Mouse (Mus musculus) kidney, embryonic 15.5 days (tissue): ENCODE measurements at regions not wholly inside any gene's neighbourhood (a gene's known extent, or its start where the extent isn't known, plus 50 kb on each side); places are given as distances from the start of the nearest gene placed in this dataset.

ENCODE experiments used
- ATAC-seq: fragments of 200-750 bp; cut with Nextera tagmentation; replicated peaks from 2 replicates; pipeline ENCODE4 v1.8.0; 2017; ENCODE audit warnings: moderate TSS enrichment; ENCODE audit not compliant: low FRiP score
- H3K27ac ChIP-seq: fragments of 300-500 bp; sonication (generic); 2 replicates; pipeline ENCODE4 v1.5.1; 2015; ENCODE audit warnings: mild to moderate bottlenecking, inconsistent platforms
- H3K27me3 ChIP-seq: fragments of 300-500 bp; sonication (generic); 2 replicates; pipeline ENCODE4 v1.6.1; 2015; ENCODE audit warnings: inconsistent platforms
- H3K36me3 ChIP-seq: fragments of 300-500 bp; sonication (generic); 2 replicates; pipeline ENCODE4 v1.6.1; 2015; ENCODE audit warnings: inconsistent platforms
- H3K4me1 ChIP-seq: fragments of 300-500 bp; sonication (generic); 2 replicates; pipeline ENCODE4 v1.6.1; 2015; ENCODE audit warnings: inconsistent platforms
- H3K4me2 ChIP-seq: fragments of 300-500 bp; sonication (generic); 2 replicates; pipeline ENCODE4 v1.6.1; 2015; ENCODE audit warnings: moderate library complexity, mild to moderate bottlenecking, inconsistent platforms
- H3K4me3 ChIP-seq: fragments of 300-500 bp; sonication (generic); replicated peaks from 2 replicates; pipeline ENCODE4 v1.5.1; 2015; ENCODE audit warnings: mild to moderate bottlenecking, inconsistent platforms
- H3K9ac ChIP-seq: fragments of 300-500 bp; sonication (generic); 2 replicates; pipeline ENCODE4 v1.6.1; 2015; ENCODE audit warnings: mild to moderate bottlenecking, inconsistent platforms
- H3K9me3 ChIP-seq: fragments of 300-500 bp; sonication (generic); replicated peaks from 2 replicates; pipeline ENCODE4 v1.6.1; 2016; ENCODE audit warnings: inconsistent platforms
- WGBS: fragments of 180-500 bp; shearing (Covaris S2); methylation state at CpG from one replicate; pipeline ENCODE4 v1.1.7; 2015; ENCODE audit warnings: mixed read lengths; 5-methylcytosine and 5-hydroxymethylcytosine counted together

GRCm38 (mm10) chr5:132737966-132738365 is 194.8 kb upstream of the Auts2 start:
- no peaks in the 10 kb centered on the region for H3K36me3 ChIP-seq
- H3K4me3 ChIP-seq: no peak overlapping the region
- no peaks in the 10 kb centered on the region for H3K4me1 ChIP-seq
- no peak overlapping the region for H3K27ac ChIP-seq
- no peak overlapping the region for H3K4me2 ChIP-seq
- H3K9ac ChIP-seq: no peak overlapping the region
- H3K27me3 ChIP-seq: no peaks in the 10 kb centered on the region
- H3K9me3 ChIP-seq: no peaks in the 10 kb centered on the region
- no peak for ATAC-seq
- 88% methylated on average over 5 of the region's 5 CpGs for WGBS

DNA sequence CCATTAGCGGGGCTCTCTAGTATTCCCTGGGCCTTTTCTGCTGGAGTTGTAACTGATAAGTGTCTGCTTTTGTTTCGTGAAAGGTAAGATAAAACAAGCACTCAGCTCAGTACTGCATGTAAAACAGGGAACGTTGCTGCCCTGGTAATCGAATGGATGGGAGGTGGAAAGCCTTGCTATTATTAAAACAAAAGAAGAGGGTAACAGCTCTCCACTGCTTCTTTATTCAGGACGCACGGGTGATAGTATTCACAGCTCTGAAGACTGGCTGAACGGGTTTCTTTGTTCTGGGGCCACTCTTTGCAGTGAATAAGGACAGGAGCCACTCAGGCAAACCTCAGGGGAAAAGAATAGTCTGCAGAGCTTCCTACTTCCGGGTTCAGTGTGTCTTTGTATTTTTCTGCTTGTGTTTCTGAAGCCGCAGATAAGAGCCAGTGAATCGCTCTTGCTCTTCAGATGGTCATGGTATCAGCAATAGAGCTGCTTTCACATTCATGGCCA is 185.6 kb upstream of the Auts2 start:
- H3K27ac ChIP-seq: no peak overlapping the region
- no peak overlapping the region for H3K4me2 ChIP-seq
- no peaks in the 10 kb centered on the region for H3K27me3 ChIP-seq
- H3K4me1 ChIP-seq: no peaks in the 10 kb centered on the region
- no peak overlapping the region for H3K9ac ChIP-seq
- WGBS: 47% methylated on average over 10 of the region's 10 CpGs
- ATAC-seq: no peak
- no peaks in the 10 kb centered on the region for H3K36me3 ChIP-seq
- H3K9me3 ChIP-seq: no peaks in the 10 kb centered on the region
- no peak overlapping the region for H3K4me3 ChIP-seq

DNA sequence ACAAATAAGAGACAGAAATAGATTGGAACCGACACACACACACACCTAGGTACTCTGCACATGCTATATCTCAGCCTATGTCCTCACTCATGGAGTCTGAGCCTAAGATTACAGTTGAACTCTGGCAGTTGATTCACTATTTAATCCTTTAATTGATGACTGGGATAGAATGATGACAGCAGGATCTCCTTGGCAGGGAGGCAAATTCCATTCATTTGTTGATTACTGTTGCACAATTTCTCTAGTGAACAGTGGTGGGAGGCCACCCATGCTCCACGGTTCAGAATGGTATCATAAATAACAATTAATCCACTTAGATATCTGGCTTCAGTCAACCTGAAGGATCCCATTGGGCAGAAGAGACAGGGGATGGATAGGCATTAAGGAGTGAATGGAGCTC is 181.3 kb upstream of the Auts2 start:
- Histone ChIP-seq H3K36me3 (no peaks in the 10 kb centered on the region), H3K9me3 (no peaks in the 10 kb centered on the region), H3K27me3 (no peaks in the 10 kb centered on the region), H3K27ac (no peak overlapping the region), H3K4me1 (no peaks in the 10 kb centered on the region), H3K4me3 (no peak overlapping the region), H3K4me2 (no peak overlapping the region), H3K9ac (no peak overlapping the region)
- no peak for ATAC-seq
- 64% methylated on average over 2 of the region's 2 CpGs for WGBS

DNA sequence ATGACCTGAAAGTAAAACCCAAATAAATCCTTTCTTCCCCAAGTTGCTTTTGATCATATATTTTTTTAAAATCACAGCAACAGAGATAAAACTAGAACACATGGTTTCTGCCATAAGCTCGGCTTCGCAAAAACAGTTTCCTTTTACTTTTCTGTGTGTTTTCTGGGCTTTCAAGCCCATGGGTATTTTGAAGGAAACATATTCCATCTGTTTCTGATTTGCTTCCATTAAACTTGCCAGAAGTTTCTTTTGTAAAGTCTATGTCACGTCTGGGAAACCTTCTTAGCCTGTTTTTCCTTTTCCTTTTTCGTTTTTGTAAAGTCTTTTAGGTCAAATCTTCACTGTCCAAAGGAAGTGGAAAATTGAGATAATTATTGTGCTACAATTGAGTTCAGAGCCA is 167.2 kb upstream of the Auts2 start:
- Histone ChIP-seq H3K4me2 (no peak overlapping the region), H3K9me3 (no peaks in the 10 kb centered on the region), H3K4me3 (no peak overlapping the region), H3K27ac (no peak overlapping the region), H3K36me3 (no peaks in the 10 kb centered on the region), H3K27me3 (no peaks in the 10 kb centered on the region), H3K9ac (no peak overlapping the region), H3K4me1 (no peaks in the 10 kb centered on the region)
- no peak for ATAC-seq
- 59% methylated on average over 4 of the region's 4 CpGs for WGBS

DNA sequence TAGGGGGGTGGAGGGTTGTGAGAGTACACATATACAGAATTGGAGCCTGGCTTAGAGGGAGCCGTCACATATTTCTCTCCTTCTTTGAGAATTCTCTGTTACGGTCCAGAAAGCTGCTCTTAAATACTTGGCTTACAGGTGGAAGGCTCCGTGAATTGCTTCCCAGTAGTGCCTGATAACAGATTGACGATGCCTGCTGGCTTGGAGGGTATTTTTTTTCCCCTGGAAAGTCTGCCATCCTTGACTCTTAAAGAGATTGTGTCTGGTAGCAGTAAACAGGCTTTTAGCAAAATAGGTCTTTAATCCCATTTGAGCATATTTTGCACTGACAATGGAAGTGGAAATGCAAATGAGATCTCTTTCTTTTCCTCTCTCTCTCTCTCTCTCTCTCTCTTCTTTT is 164.4 kb upstream of the Auts2 start:
- WGBS: 55% methylated on average over 4 of the region's 4 CpGs
- no peaks in the 10 kb centered on the region for H3K27me3 ChIP-seq
- H3K9me3 ChIP-seq: no peaks in the 10 kb centered on the region
- no peak overlapping the region for H3K9ac ChIP-seq
- H3K4me1 ChIP-seq: no peaks in the 10 kb centered on the region
- no peak for ATAC-seq
- no peak overlapping the region for H3K4me3 ChIP-seq
- no peaks in the 10 kb centered on the region for H3K36me3 ChIP-seq
- H3K27ac ChIP-seq: no peak overlapping the region
- H3K4me2 ChIP-seq: no peak overlapping the region

GRCm38 (mm10) chr5:132703455-132704100 is 160.4 kb upstream of the Auts2 start:
- Histone ChIP-seq H3K27me3 (no peaks in the 10 kb centered on the region), H3K36me3 (no peaks in the 10 kb centered on the region), H3K4me3 (no peak overlapping the region), H3K9me3 (no peaks in the 10 kb centered on the region), H3K4me1 (no peaks in the 10 kb centered on the region), H3K9ac (no peak overlapping the region), H3K4me2 (no peak overlapping the region), H3K27ac (0 out of 2 replicates have a peak overlapping the region, but pooled peaks have one; percentile 28)
- WGBS: 74% methylated on average over 10 of the region's 10 CpGs
- ATAC-seq: no peak

DNA sequence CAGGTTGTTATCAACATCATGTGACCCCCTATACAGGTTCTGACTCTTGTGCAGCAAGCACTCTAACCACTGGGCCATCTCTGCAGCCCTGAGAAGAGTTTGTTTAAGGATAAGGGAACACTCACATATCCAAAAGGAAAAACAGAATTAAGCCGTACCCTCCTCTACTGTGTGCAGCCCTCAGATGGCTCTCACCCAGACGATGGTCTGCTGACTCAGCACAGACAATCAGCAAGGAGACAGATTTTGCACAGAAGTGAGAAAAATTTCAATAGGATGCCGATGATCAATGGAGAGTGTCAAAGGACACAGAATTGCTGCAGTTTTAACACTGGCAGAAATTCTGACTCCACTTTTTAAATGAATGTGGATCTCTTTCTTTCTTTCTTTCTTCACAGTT is 159.4 kb upstream of the Auts2 start:
- ATAC-seq: no peak
- no peaks in the 10 kb centered on the region for H3K9me3 ChIP-seq
- H3K27me3 ChIP-seq: no peaks in the 10 kb centered on the region
- no peak overlapping the region for H3K4me3 ChIP-seq
- H3K4me2 ChIP-seq: no peak overlapping the region
- 74% methylated on average over 3 of the region's 3 CpGs for WGBS
- no peaks in the 10 kb centered on the region for H3K4me1 ChIP-seq
- no peaks in the 10 kb centered on the region for H3K36me3 ChIP-seq
- H3K27ac ChIP-seq: no peak overlapping the region
- H3K9ac ChIP-seq: no peak overlapping the region

DNA sequence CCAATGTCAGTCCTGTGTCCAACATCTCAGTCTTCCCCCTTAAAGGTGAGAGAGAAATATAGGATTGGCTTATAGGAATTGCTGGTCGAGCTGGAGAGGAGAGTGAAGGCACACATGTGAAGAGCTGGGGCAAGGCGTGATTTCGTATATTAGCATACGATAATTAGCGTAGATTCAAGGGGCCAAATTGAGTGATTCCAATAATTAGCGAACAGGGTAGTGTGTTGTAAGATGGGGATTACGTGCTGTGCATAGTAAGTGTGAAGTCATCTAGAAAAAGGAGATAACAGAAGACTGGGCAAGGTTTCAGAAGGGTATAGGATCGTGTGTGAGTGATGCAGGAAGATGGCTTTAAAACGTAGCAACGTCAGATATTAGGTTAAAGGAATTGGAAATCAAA is 147.6 kb upstream of the Auts2 start:
- H3K27ac ChIP-seq: no peak overlapping the region
- ATAC-seq: no peak
- no peak overlapping the region for H3K4me3 ChIP-seq
- WGBS: 87% methylated on average over 10 of the region's 10 CpGs
- H3K9me3 ChIP-seq: no peaks in the 10 kb centered on the region
- H3K9ac ChIP-seq: no peak overlapping the region
- no peak overlapping the region for H3K4me2 ChIP-seq
- H3K4me1 ChIP-seq: no peaks in the 10 kb centered on the region
- no peaks in the 10 kb centered on the region for H3K36me3 ChIP-seq
- no peaks in the 10 kb centered on the region for H3K27me3 ChIP-seq

DNA sequence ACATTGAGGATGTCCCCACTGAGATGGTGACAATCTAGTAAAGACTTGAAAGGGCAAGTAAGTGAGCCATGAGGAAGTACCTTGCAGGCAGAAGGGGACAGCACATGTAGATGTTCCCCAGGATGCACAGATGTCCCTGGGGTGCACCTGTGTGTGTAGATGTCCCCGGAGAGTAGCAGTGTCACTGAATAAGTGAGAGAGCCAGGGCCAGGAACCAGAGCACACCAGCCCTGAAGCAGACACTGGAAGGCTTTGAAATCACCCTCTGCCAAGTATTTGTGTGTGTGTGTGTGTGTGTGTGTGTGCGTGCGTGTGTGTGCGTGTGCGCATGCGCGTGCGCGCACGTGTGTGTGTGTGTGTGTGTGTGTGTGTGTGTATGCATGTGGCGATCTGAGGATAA is 132.1 kb upstream of the Auts2 start:
- Histone ChIP-seq H3K27ac (no peak overlapping the region), H3K27me3 (peaks cover 8% of the 10 kb centered on the region; the same call in 1 of the 2 replicates), H3K9me3 (no peaks in the 10 kb centered on the region), H3K36me3 (no peaks in the 10 kb centered on the region), H3K9ac (no peak overlapping the region), H3K4me1 (peaks cover 12% of the 10 kb centered on the region; the same call in 1 of the 2 replicates), H3K4me2 (no peak overlapping the region), H3K4me3 (no peak overlapping the region)
- ATAC-seq: no peak
- 91% methylated on average over 11 of the region's 11 CpGs for WGBS

- Histone ChIP-seq H3K4me3 (no peak overlapping the region), H3K4me2 (no peak overlapping the region), H3K9ac (no peak overlapping the region), H3K9me3 (no peaks in the 10 kb centered on the region), H3K36me3 (no peaks in the 10 kb centered on the region), H3K27me3 (peaks cover 8% of the 10 kb centered on the region; the same call in 1 of the 2 replicates), H3K27ac (no peak overlapping the region), H3K4me1 (peaks cover 12% of the 10 kb centered on the region; the same call in 1 of the 2 replicates)
- 14% methylated on average over 6 of the region's 6 CpGs for WGBS
- ATAC-seq: peak; percentile 62; the same call in 1 of the 2 replicates
Measured at GRCm38 (mm10) chr5:132673599-132674305, 130.6 kb upstream of the Auts2 start.

DNA sequence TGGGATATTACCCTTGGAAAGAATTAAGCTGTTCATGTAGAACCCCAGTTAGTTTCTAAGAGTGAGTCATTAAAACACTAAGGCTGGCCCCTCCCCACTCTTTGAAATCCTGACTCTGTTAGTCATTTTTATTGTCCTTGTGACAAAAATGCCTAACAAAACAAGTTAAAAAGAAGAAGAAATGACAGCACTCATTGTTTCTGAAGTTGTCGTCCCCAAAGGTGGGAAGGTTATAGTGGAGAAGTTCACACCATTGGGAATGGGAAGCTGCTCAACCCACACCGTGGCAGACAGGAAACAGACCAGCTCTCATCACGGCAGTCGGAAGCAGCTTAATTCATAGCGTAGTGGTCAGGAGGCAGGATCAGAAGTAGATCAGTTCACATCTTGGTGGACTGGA is 128.4 kb upstream of the Auts2 start:
- Histone ChIP-seq H3K9me3 (no peaks in the 10 kb centered on the region), H3K4me1 (peaks cover 15% of the 10 kb centered on the region; the same call in 1 of the 2 replicates), H3K27me3 (peaks cover 8% of the 10 kb centered on the region; the same call in 1 of the 2 replicates), H3K9ac (no peak overlapping the region), H3K4me3 (no peak overlapping the region), H3K27ac (no peak overlapping the region), H3K36me3 (no peaks in the 10 kb centered on the region), H3K4me2 (no peak overlapping the region)
- WGBS: 13% methylated on average over 5 of the region's 5 CpGs
- no peak for ATAC-seq

- Histone ChIP-seq H3K4me1 (0 out of 2 replicates have a peak, but pooled peaks cover 8% of the 10 kb centered on the region), H3K36me3 (no peaks in the 10 kb centered on the region), H3K27ac (no peak overlapping the region), H3K9me3 (no peaks in the 10 kb centered on the region), H3K4me3 (no peak overlapping the region), H3K4me2 (no peak overlapping the region), H3K9ac (no peak overlapping the region), H3K27me3 (no peaks in the 10 kb centered on the region)
- no peak for ATAC-seq
- WGBS: 54% methylated on average over 4 of the region's 4 CpGs
Measured at GRCm38 (mm10) chr5:132667316-132667715, 124.2 kb upstream of the Auts2 start.
